Mouse (Mus musculus) central nervous system, embryonic 18 days (tissue): ENCODE data around the gene Aftph. TPM values are rescaled to one million over a fixed set of nuclear protein-coding genes. Genes with fewer than 3 reads are reported as not detected.

Experiments
- polyA plus RNA-seq: library from polyadenylated mRNA; depleted of rRNA; stranded (reverse); fragments of >200 nt; gene quantifications from 2 replicates; pipeline ENCODE4 v1.2.3, GENCODE M21; 2012; rRNA removed

Gene Aftph
- 62.7 and 67.5 TPM in 2 replicates for polyA plus RNA-seq

DNA sequence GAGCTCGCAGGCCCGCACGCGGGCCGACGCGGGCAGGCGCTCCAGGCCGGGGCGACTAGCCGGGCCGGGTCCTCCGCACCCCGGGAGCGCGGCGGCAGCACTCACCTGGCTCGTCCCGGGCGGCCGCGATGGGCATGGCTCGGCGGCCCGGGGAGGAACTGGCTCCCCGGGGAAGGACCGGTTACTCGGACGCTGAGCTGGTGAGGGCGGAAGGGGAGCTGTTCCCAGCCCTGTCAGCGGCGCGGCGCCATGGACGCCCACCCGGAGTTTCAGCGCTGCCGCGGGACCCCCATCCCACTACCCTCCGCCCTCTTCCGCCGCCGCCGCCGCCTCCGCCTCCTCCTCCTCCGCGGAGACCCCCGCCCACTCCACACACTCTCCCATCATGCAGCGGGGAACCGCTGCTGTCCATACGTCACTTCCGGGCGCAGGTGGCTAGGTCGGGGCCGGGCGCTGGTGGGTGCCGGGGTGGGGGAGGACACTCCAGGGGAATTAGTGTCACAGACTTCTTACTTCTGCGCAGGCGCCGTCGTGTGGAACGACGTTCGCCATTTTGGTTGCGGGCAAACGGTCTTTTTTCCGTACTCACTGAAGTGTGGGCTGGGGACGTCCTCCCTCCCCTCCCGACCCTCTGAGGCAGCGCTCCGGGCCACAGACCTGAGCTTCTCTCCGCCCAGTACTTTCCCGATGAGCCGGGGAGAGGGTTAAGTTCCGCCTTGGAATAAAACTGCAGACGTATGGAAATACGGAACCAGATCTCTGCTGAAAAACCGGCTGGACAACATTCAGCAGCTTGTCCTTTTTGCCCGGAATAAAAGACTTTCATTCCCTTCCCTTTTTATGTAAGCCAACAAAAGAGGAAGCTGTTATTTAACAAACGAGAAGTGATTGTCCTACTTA, at the start of gene Aftph:
TSS of gene Aftph (minus strand) at position 389 of the 900 bp plus-strand sequence.

Other genes starting within 250 kb of the Aftph start
- gene Sertad2, start 198.3 kb downstream of the Aftph start, polyA plus RNA-seq, result 12.4 and 15.3 TPM in 2 replicates
- gene Lgalsl, start 89.5 kb upstream of the Aftph start, polyA plus RNA-seq, result 50.9 and 52.6 TPM in 2 replicates